Mouse (Mus musculus) mesoderm, embryonic 11.5 days (tissue): ENCODE measurements around the gene Prkar2b.

Experiments
- DNase-seq: peaks from one replicate; pipeline ENCODE4 v3.0.0-alpha.2; 2012; ENCODE audit warnings: low read depth, low spot score

Prkar2b gene

DNA sequence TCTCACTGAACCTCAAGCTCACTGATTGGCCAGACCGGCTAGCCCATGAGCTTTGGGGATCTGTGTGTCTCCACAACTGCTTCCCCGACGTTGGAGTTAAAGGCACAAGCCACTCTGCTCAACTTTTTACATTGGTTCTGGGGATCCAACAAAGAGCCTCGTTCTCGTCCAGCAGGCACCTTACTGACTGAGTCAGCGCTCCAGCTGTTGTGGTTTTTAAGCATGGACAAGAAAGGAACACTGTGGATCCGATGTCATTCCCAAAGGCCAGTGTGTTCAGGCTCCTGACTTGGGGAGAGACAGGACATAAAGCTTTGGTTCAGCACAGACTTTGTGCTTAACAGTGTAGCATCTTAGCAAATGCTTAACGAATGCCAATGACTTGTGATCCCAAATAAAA lies 89.5 kb downstream of the Prkar2b start:
- DNase-seq: no peak

DNA sequence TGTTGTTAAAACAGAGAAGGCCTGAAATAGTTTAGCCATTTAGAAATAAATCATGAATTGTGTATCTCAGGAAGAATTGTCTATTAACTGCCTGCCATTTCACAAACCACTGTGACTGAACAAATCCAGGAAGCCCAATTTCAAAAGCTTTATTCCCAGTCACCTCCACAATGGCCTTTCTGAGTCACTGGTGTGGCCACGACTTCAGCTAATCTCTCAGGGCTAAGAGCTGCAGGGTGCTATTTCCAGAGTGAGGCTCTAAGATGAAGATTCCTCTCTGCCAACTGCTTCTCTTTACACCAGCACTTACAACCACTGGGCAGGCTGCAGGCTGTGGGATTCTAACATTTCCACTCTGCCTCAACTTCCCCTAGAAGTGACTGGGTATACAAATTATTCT lies 92.0 kb downstream of the Prkar2b start:
- no peak for DNase-seq

DNA sequence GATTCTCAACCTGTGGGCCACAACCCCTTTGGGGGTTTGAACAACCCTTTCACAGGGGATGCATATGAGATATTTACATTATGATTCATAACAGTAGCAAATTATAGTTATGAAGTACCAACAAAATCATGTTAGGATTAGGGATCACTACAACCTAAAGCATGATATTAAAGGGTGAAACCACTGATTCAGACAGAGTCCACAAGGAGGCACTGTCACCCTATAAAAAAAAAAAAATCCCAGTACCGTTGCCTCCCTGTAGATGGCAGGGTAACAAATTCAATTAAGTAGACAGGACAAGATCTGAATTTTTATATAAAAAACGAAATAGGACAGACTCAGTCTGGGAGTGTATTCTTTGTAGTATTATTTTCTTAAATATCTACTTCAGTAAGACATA lies 93.6 kb downstream of the Prkar2b start:
- DNase-seq: peak; percentile 77

DNA sequence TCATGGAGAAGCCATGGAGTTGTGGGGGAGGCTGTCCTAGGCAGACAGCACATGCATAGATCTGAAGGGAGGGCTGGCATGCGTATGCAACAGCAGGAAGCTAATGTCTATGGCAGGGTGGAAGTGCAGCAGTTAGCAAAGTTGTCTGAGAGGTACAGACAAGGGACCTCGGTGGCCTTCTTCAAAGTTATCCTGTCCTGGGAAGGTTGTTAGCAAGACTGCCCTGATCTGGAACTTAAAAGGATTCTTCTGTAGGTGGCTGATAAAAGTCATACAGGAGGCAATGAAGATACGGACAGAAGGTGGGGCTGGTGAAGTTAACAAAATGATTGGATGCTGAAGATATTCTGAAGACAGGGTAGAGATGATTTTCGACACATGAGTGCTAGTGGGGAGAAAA lies 94.7 kb downstream of the Prkar2b start:
- no peak for DNase-seq

- DNase-seq: no peak
These were observed 95.4 kb downstream of the Prkar2b start for GRCm38 (mm10) chr12:31965517-31966212.

GRCm38 (mm10) chr12:31964074-31964473 lies 97.0 kb downstream of the Prkar2b start:
- no peak for DNase-seq

DNA sequence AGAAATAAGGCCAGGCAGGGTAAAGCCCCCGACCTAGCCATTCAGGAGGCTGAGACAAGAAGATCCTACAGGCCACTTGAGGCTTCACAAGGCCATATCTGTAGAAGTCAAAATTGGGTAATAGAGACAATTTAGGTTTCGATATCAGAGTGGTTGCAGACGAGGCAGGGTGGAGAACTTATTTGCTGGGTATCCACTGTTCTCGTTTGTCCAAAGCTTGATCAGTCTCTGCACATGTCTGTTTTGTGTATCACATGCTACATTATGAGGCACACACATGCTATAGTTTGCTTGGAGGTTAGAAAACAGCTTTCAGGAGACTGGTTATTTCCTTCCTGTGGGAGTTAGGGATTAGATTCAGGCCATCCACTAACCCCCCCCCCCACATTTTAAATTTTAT lies 105.3 kb downstream of the Prkar2b start:
- DNase-seq: no peak

- DNase-seq: no peak
These were observed 110.5 kb downstream of the Prkar2b start for GRCm38 (mm10) chr12:31950659-31951031.

DNA sequence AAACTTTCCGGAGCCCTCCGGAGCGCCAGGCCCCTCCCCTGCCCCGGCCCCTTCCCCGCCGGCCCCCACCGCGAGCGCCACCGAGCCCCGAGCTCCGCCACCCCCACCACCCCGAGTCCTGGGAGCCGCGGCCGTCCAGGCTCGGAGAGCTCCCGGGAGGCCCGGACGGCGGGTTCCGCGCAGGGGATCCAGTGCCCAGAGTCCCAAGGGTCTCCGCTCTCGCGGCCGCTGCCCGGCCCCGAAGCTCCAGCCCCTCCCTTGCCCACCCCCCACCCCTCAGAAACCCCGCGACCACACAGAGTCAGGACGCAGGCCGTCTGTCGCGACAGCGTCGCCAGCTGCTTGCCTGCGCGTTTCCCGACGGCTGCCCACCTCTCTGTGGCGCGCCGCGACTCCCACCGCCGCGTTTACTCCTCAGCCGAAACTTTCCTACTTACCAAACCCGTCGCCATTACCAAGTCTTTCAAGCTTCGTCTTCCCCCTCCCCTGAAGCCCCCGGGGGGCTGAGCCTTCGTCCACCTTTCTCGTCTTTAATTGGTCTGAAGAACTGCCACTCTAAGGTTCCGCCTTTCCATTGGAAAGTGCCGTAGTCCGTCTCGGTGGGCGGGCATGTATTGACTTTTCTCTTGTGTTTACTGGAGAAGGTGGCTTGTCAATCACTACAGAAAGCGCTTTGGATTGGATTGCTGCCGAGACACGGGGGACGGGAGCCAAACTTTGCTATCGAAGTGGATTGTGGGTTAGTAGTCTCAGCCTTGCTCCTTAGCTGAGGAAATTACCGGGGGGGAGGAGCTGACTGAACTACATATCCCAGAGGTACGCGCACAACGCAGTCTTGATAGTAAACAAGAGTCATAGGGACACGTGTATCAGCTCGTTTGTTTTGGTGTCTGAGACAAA lies 111.1 kb downstream of the Prkar2b start, which contains the start of gene Hbp1:
Hbp1 (minus strand) TSS at position 777 of the 900 bp plus-strand sequence.
- DNase-seq: peak; percentile 99

DNA sequence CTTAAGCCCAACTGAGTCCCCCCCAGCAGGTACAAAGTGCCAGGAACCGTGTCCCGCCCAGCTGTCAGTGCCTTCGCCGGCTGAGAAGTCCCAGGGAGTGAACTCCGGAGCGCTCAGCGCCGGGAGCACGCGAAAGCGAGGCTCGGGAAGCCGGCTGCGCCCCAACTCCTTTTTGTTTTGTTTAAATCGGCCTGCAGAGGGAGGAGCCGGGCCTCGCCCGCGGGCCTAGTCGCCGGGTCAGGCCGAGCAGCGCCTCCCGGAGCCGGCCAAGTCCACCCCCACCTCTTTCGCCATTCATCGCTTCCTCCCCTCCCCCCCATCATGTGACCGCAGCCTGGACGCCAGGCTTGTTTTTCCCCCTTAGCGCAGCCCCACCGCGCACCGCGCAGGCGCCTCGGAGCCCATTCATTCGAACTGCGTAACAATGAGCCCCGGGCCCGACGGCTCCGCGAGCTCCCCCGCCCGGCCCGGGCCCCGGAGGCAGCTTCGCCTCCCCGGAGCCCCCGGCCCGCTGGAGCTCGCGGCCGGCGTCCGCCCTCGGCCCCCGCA lies 111.8 kb downstream of the Prkar2b start:
- peak; percentile 98 for DNase-seq

- DNase-seq: peak; percentile 15
These were observed 112.7 kb downstream of the Prkar2b start for GRCm38 (mm10) chr12:31948101-31949000.

GRCm38 (mm10) chr12:31947476-31947875 lies 113.6 kb downstream of the Prkar2b start:
- peak; percentile 17 for DNase-seq

DNA sequence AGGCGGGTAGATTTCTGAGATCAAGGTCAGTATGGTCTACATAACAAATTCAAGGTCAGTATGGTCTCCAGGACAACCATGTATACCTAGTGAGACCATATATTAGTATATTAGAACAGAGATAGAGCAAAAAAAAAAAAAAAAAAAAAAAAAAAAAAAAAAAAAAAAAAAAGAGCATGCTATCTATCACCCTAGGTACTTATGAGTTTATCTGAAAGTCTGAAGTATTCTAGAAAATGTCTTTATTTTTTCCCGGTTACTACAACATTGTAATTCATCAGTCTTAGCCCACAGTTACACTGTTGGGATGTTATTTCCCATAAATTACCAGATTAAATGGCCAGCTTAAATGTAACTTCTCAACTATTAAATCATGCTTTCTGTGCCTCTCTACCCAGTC lies 116.7 kb downstream of the Prkar2b start:
- DNase-seq: no peak

DNA sequence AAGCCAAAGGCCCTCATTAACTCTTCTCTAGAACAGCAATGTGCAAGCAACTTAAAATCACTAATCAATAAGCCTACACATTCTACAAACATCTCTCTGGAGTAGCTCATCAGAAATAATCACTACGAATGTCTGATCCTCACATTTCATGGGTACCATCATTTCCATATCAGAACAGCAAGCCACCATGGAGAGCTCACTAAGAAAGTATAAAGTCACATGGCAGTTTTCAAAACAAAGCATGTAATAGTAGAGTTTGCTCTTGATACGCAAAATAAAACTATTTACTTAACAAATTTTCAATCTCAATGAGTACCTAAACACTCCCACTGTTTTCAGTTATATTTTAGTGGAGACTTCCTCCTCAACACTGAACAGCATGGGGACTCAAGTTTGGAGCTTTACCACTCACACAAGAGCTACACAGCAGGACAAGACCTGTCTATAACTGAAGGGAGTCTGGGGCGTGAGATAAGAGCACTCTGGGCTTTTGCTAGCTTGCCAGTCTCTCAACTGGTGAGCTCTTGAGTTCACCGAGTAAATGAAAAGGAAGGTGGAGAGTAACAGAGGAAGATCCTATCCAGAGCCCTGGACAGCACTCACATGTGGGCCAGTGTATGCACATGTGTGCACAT lies 118.0 kb downstream of the Prkar2b start:
- DNase-seq: no peak

DNA sequence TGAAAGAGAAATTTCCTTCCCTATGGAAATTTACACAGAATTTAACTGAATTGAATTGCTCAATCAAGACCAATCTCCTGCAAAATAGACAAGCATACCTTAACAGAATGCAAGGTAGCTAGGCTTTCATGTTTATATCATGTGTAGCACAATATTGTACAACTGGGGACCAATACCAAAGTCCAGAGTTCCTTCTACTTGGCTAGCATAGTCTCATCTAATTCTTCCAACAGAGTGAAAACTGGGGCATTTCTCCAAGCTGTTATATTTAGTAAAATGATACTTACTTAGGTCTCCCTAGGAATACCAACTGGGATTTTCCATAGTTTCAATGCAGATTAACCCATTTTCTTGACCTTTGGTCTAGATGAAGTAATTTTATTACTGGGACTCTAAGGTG lies 122.1 kb downstream of the Prkar2b start:
- DNase-seq: no peak

- DNase-seq: no peak
These were observed 122.6 kb downstream of the Prkar2b start for GRCm38 (mm10) chr12:31938391-31938997.

GRCm38 (mm10) chr12:31937613-31938012 lies 123.5 kb downstream of the Prkar2b start:
- DNase-seq: no peak

GRCm38 (mm10) chr12:31936657-31937300 lies 124.3 kb downstream of the Prkar2b start:
- DNase-seq: peak; percentile 54

DNA sequence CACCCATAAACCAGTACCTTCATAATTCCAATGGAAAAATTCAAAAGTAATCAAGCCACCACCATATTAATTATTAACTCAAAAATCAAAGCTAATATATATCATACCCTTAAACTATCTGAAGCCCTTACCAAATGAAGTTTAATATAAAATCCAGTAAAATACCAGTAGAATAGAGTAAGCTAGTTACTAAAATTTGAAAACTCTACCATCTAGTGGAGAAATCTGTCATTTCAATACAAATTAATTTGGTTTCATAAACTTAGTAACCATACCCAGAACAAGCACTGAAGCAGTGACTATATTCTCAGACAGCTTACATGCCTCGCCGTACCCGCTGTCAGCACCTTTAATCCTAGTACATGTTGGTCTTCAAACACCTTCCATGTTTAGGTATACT lies 129.3 kb downstream of the Prkar2b start:
- DNase-seq: no peak

DNA sequence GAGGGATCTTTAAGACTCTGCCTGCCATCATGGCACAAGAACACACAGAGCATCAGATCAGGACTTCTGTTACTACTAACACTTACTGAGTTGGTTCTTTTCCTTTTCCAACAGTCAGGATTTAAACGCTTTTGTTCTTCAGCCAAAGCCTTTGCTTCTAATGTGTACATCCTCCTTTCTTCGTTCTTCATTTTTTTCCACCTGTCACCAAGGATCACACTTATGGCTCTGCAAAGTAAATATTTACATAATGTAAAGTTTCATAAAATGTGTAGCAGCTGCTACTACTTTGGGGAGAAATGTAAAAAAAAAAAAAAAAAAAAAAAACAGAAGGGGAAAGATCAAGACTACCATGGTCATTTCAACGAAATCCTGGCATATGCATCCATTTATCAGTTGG lies 132.6 kb downstream of the Prkar2b start:
- DNase-seq: no peak
